Mouse (Mus musculus): ENCODE results near the gene Emilin1. TPM values are rescaled to one million over a fixed set of nuclear protein-coding genes. Genes with fewer than 3 reads are reported as not detected.

The Emilin1 gene
- polyA plus RNA-seq, 1 experiment: 83.9 TPM

DNA sequence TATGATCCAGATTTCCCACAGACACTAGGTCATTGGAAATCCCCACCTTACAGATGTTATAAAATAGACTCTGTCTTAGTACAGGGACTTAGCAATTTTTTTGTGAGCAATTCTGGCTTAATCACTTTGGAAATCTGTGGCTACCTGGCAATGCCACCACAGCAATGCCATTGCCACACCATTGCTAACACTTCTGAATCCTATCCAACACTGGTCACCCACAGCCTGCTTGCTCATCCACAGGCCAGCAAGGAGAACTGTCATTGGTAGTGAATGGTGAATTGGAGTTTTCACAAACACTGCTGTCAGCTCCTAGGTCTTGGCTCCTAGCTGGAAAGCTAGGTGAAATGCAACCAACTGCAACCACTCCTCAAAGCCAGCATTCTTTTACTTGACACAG, 2.7 kb upstream of the Emilin1 start:
- Histone ChIP-seq H3K27me3 (ENCODE audit: control insufficient read depth, insufficient read depth, low read length) (no peaks in the 10 kb centered on the region), H3K27ac (ENCODE audit: insufficient read depth, low read length) (no peak overlapping the region), H3K36me3 (ENCODE audit: control insufficient read depth, insufficient read depth, low read length) (no peaks in the 10 kb centered on the region; the same call in 1 of the 2 replicates), H3K4me1 (ENCODE audit: control insufficient read depth, insufficient read depth, insufficient read length) (peaks cover 2% of the 10 kb centered on the region; the same call in 1 of the 2 replicates), H3K4me3 (ENCODE audit: extremely low read depth, insufficient read depth, insufficient read length) (no peak overlapping the region)
- DNase-seq (ENCODE audit: low read depth in 1 of 2, low spot score in 2 of 2): no peak
- TF ChIP-seq CTCF (IDR thresholded peaks at IDR 0.05; ENCODE audit: extremely low read depth, insufficient read depth, insufficient read length, insufficient replicate concordance) (no peak), POLR2A (IDR thresholded peaks at IDR 0.05; ENCODE audit: low read depth, low read length) (no peak)

GRCm38 (mm10) chr5:30912156-30912555, 1.0 kb upstream of the Emilin1 start:
- Histone ChIP-seq H3K4me1 (ENCODE audit: control insufficient read depth, insufficient read depth, insufficient read length) (peaks cover 5% of the 10 kb centered on the region; the same call in 1 of the 2 replicates), H3K27ac (ENCODE audit: insufficient read depth, low read length) (no peak overlapping the region; the same call in 1 of the 2 replicates)
- 80% methylated on average over 5 of the region's 5 CpGs for WGBS

GRCm38 (mm10) chr5:30914101-30914635, 966 bp downstream of the Emilin1 start:
- no peak for DNase-seq (ENCODE audit: low read depth in 1 of 2, low spot score in 2 of 2)
- peaks cover 5% of the 10 kb centered on the region; the same call in 1 of the 2 replicates for H3K4me1 ChIP-seq (ENCODE audit: control insufficient read depth, insufficient read depth, insufficient read length)

More at GRCm38 (mm10) chr5:30912156-30912555, 1.0 kb upstream of the Emilin1 start:
- H3K4me3 ChIP-seq (ENCODE audit: extremely low read depth, insufficient read depth, insufficient read length): no peak overlapping the region
- no peak for DNase-seq (ENCODE audit: low read depth in 1 of 2, low spot score in 2 of 2)
- H3K36me3 ChIP-seq (ENCODE audit: control insufficient read depth, insufficient read depth, low read length): no peaks in the 10 kb centered on the region
- TF ChIP-seq POLR2A (IDR thresholded peaks at IDR 0.05; ENCODE audit: low read depth, low read length) (no peak), CTCF (IDR thresholded peaks at IDR 0.05; ENCODE audit: extremely low read depth, insufficient read depth, insufficient read length, insufficient replicate concordance) (no peak)
- H3K27me3 ChIP-seq (ENCODE audit: control insufficient read depth, insufficient read depth, low read length): no peaks in the 10 kb centered on the region

GRCm38 (mm10) chr5:30914849-30915248, 1.6 kb downstream of the Emilin1 start:
- Histone ChIP-seq H3K27me3 (ENCODE audit: control insufficient read depth, insufficient read depth, low read length) (no peaks in the 10 kb centered on the region), H3K4me3 (ENCODE audit: extremely low read depth, insufficient read depth, insufficient read length) (peak overlapping the region; percentile 26), H3K4me1 (ENCODE audit: control insufficient read depth, insufficient read depth, insufficient read length) (peaks cover 5% of the 10 kb centered on the region; the same call in 1 of the 2 replicates), H3K27ac (ENCODE audit: insufficient read depth, low read length) (peak overlapping the region; percentile 65; the same call in 1 of the 2 replicates), H3K36me3 (ENCODE audit: control insufficient read depth, insufficient read depth, low read length) (no peaks in the 10 kb centered on the region)
- 45% methylated on average over 6 of the region's 6 CpGs for WGBS
- DNase-seq (ENCODE audit: low read depth in 1 of 2, low spot score in 2 of 2): no peak
- no peak for TF ChIP-seq POLR2A (IDR thresholded peaks at IDR 0.05; ENCODE audit: low read depth, low read length)
- TF ChIP-seq CTCF (IDR thresholded peaks at IDR 0.05; ENCODE audit: extremely low read depth, insufficient read depth, insufficient read length, insufficient replicate concordance): no peak

More at GRCm38 (mm10) chr5:30914101-30914635, 966 bp downstream of the Emilin1 start:
- Histone ChIP-seq H3K4me3 (ENCODE audit: extremely low read depth, insufficient read depth, insufficient read length) (peak overlapping the region; percentile 38; the same call in 1 of the 2 replicates), H3K36me3 (ENCODE audit: control insufficient read depth, insufficient read depth, low read length) (no peaks in the 10 kb centered on the region), H3K27ac (ENCODE audit: insufficient read depth, low read length) (peak overlapping the region; percentile 65), H3K27me3 (ENCODE audit: control insufficient read depth, insufficient read depth, low read length) (no peaks in the 10 kb centered on the region)
- no peak for TF ChIP-seq POLR2A (IDR thresholded peaks at IDR 0.05; ENCODE audit: low read depth, low read length)
- no peak for TF ChIP-seq CTCF (IDR thresholded peaks at IDR 0.05; ENCODE audit: extremely low read depth, insufficient read depth, insufficient read length, insufficient replicate concordance)
- WGBS: 44% methylated on average over 7 of the region's 7 CpGs

DNA sequence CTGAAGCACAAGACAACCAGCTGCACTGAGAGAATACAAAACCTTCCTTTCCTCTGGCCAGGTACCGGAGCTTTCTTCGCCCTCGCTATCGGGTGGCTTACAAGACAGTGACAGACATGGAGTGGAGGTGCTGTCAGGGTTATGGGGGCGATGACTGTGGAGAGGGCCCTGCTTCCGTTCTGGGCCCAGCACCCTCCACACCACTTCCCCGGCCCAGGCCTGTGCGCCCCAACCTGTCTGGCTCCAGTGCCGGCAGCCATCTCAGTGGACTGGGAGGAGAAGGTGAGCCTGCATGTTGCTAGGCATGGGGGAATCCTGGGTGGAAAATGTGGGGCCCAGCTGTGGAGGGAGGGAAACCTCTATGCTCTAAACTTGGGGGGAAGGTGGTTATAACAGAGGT, 2.3 kb downstream of the Emilin1 start:
- 21% methylated on average over 9 of the region's 9 CpGs for WGBS
- TF ChIP-seq POLR2A (IDR thresholded peaks at IDR 0.05; ENCODE audit: low read depth, low read length): no peak
- TF ChIP-seq CTCF (IDR thresholded peaks at IDR 0.05; ENCODE audit: extremely low read depth, insufficient read depth, insufficient read length, insufficient replicate concordance): no peak
- Histone ChIP-seq H3K4me3 (ENCODE audit: extremely low read depth, insufficient read depth, insufficient read length) (peak overlapping the region; percentile 29; the same call in 1 of the 2 replicates), H3K4me1 (ENCODE audit: control insufficient read depth, insufficient read depth, insufficient read length) (peaks cover 5% of the 10 kb centered on the region; the same call in 1 of the 2 replicates), H3K36me3 (ENCODE audit: control insufficient read depth, insufficient read depth, low read length) (no peaks in the 10 kb centered on the region), H3K27me3 (ENCODE audit: control insufficient read depth, insufficient read depth, low read length) (no peaks in the 10 kb centered on the region), H3K27ac (ENCODE audit: insufficient read depth, low read length) (peak overlapping the region; percentile 65)
- no peak for DNase-seq (ENCODE audit: low read depth in 1 of 2, low spot score in 2 of 2)

- Histone ChIP-seq H3K4me1 (ENCODE audit: control insufficient read depth, insufficient read depth, insufficient read length) (peaks cover 5% of the 10 kb centered on the region; the same call in 1 of the 2 replicates), H3K27me3 (ENCODE audit: control insufficient read depth, insufficient read depth, low read length) (no peaks in the 10 kb centered on the region), H3K4me3 (ENCODE audit: extremely low read depth, insufficient read depth, insufficient read length) (no peak overlapping the region), H3K27ac (ENCODE audit: insufficient read depth, low read length) (peak overlapping the region; percentile 24; the same call in 1 of the 2 replicates), H3K36me3 (ENCODE audit: control insufficient read depth, insufficient read depth, low read length) (no peaks in the 10 kb centered on the region)
- WGBS: 4% methylated on average over 7 of the region's 7 CpGs
- DNase-seq (ENCODE audit: low read depth in 1 of 2, low spot score in 2 of 2): peak in 1 of 2 experiments; percentile 53
- TF ChIP-seq CTCF (IDR thresholded peaks at IDR 0.05; ENCODE audit: extremely low read depth, insufficient read depth, insufficient read length, insufficient replicate concordance): peak; percentile 50; the same call in 1 of the 2 replicates
- no peak for TF ChIP-seq POLR2A (IDR thresholded peaks at IDR 0.05; ENCODE audit: low read depth, low read length)
These were observed 2.8 kb downstream of the Emilin1 start for GRCm38 (mm10) chr5:30915974-30916433.

- Histone ChIP-seq H3K4me1 (ENCODE audit: control insufficient read depth, insufficient read depth, insufficient read length) (peaks cover 5% of the 10 kb centered on the region; the same call in 1 of the 2 replicates), H3K27me3 (ENCODE audit: control insufficient read depth, insufficient read depth, low read length) (no peaks in the 10 kb centered on the region), H3K4me3 (ENCODE audit: extremely low read depth, insufficient read depth, insufficient read length) (no peak overlapping the region), H3K27ac (ENCODE audit: insufficient read depth, low read length) (peak overlapping the region; percentile 24), H3K36me3 (ENCODE audit: control insufficient read depth, insufficient read depth, low read length) (no peaks in the 10 kb centered on the region)
- TF ChIP-seq POLR2A (IDR thresholded peaks at IDR 0.05; ENCODE audit: low read depth, low read length) (no peak), CTCF (IDR thresholded peaks at IDR 0.05; ENCODE audit: extremely low read depth, insufficient read depth, insufficient read length, insufficient replicate concordance) (no peak)
- 91% methylated on average over 9 of the region's 9 CpGs for WGBS
- DNase-seq (ENCODE audit: low read depth in 1 of 2, low spot score in 2 of 2): no peak
These were observed 3.6 kb downstream of the Emilin1 start for GRCm38 (mm10) chr5:30916841-30917240.
